Mouse (Mus musculus): ENCODE results near the gene Tuft1.

Tuft1 gene

DNA sequence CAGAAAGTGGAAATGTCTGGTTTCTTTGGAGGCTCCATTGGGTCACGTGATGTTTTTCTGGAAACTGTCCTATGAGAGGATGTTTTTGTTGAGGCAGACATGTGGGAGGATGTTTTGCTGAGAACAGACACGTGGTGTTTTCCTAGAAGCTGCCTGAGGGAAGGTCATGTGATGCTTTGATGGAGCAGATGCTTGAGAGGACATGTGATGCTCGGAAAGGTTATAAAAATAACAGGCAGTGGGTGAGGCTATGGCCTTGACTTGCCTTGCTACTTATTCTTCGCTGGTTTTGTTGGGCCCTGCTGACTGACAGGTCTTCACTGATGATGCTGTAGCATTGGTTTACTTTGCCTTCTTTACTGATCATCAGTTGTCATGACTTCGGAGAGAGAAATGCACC is 67.6 kb downstream of the Tuft1 start:
- no peak for DNase-seq

DNA sequence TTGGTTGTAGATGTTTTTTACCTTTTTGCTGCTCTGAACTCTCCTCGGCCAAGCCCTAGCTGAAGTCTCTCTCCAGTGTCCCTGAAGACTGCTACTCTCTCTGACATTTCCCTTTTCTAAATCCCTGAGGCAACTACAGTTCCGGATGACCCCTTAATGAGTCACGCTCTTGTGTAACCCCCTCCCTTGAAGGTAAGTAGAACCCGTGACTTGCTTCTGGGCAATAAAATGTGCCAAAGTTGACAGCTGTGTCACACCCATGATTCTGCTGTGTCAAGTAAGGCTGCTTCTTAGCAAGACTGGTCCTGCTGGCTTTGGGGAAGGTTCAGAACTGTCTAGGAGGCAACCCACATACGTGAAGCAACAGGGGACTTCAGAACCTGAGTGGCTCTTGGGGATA is 70.7 kb downstream of the Tuft1 start:
- DNase-seq = no peak

DNA sequence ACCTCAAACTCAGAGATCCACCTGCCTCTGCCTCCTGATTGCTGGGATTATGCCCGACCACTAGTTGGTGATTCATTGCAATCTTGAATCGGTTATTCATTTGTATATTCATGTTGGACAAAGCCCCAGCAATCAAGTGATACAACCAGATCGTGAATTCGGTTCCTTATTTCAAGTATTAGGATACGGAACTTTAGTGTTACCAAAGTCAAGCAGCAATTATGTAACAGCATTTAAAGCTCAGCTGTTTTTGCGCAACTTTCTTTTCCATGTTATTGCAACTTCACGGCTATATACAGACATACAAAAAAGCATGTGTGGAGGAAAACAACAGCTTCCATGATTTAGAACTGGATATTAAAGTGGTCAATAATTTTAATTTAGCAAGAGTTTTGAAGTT is 75.7 kb downstream of the Tuft1 start:
- DNase-seq = no peak

DNA sequence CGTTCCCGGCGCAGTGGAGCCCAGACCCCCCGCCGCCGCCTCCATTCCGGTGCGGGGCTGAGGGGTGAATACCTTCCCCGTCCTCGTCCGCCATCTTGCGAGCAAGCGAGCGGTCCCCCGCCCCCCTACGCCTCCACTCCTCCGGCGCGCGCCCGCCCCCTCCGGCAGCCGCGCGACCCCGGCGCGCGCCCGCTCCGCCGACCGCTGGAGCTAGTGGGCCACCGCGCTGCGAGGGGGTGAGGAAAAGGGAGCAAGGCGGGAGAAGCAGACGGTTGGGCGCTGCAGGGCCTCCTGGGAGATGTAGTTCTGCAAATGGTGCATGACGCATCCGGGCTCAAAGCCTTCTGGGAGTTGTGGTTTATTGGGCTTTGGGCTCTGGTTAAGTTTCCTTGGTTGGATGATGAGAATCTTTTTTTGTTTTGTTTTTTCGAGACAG is 76.2 kb downstream of the Tuft1 start, which contains the start of gene Snx27:
Gene Snx27, minus strand, starts transcription at position 261 of the 436 bp plus-strand sequence.
- DNase-seq = peak; percentile 90 to 92

DNA sequence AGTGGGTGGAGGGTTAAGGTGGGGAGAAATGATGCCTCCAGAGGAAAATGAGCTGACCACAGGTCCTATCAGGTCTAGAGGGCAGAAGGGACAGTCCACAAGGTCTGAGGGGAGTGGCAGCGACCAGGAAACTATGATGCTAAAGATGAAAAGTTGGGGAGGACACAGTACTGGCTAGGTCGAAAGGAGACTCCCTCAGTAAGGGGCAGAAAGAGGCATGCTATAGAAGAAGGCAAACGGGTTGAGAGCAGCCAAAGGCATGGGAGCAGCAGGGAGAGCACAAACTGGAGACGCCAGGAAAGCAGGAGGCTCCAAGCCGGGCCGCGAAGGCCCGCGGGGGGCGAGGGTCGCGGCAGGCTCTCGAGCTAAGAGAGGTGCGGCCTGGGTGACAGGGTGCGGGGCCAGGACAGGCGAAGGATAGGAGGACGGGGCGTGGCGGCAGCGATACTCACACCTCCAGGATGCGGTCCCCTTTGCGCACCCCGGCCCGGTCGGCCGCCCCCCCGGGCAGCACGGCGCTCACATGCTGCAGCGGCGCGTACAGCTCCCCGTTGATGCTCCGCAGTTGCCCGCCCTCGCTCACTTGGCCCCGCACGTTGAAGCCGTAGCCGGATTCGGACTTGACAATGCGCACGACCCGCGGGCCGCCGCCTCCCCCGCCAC is 76.7 kb downstream of the Tuft1 start:
- no peak for DNase-seq

DNA sequence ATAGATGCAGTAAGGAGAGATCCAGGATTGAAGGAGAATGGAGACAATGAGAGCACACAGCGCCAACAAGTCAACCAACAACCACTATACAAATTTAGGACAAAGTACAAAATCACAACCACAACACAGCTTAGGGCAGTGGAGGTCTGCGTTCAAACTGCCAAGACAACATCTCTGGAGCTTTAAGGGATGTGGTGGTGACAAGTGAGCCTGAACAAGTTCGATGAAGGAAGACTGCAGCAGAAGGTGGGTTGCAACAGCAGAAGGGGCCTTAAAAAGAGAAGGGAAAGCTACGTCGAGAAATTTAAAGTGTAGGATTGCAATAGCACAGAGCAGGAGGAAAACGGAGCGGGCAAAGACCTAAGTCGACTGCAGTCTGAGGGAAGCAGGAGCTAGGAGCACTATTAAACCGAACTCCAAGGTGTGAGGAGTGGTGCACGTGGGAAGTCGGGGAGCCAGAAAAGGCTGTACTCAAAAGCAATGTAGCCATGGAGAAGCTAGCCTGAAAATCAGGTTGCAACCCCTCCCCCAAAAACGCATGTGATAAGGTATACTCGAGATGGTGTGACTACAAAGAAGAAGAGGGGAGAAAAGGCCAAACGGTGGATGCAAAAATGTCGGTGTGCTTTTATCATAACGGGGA is 77.4 kb downstream of the Tuft1 start:
- DNase-seq = peak in 1 of 2 experiments; percentile 33

DNA sequence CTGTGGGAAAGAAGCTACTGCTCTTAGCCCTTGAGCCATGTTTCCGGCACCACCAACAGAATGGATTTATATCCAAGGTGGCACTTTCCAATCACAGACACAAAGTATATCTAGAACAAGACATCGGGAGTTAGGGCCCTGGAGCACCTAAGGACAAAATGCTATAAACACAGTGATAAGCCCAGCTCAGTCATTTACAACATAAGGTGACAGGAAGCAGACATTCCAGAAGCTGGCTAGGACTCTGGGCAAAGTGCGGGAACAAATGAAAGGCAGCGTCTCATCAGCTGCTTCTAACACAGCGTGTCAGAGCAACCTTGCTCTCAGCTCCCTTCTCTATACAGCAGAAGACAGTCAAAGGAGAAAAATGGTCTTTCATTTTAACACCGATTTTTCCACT is 84.2 kb downstream of the Tuft1 start:
- no peak for DNase-seq

DNA sequence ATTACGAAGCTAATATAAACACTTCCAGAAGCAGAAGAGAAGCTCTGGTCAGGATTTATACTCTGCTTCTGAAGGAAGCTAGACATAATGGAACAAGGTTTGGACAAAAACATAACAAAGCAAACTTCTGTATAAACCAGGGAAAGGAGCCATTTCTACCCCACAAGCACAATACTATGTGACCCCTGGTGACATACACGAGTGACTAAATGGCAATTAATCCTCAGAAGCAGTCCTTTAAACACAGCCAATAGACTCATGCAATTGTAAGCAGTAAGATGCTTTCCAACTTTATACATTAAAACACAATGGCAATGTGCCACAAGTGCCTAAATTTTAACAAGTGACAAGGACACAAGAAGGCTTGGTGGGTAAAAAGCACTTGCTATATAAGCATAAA is 91.4 kb downstream of the Tuft1 start:
- no peak for DNase-seq

DNA sequence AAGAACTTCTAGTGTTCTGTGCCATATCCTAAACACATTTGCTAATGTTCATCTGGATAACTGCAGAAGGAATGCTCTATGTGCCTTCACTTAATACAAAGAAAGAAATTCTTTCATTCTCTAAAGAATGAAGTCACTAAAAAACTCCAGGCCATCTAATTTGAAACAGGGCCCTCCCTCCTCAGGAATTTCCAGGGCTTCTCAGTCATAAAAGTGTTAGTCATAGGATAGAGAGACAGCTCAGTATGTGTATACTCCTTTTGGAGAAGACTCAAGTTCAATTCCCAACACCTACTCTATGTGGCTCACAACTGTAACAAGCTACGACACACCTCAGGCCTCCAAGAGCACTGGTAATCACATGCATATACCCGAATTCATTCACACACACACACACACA is 93.1 kb downstream of the Tuft1 start:
- no peak for DNase-seq

DNA sequence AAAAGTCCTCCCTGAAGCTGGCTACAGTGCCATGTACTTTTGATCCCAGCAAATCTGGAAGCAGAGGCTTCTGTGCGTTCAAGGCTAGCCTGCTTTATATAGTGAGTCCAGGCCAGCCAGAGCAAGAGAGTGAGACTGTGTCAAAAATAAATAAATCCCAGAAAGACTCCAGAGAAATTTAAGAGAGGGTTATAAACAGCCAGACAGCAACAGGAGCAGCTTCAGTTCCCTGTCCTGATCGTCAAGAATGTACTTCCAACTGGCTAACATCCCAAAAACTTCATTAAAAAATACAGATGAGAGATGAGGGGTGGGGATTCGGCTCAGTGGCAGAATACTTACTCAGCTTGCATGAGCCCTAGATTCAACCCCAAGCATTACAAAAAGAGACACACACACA is 93.5 kb downstream of the Tuft1 start:
- DNase-seq = no peak

DNA sequence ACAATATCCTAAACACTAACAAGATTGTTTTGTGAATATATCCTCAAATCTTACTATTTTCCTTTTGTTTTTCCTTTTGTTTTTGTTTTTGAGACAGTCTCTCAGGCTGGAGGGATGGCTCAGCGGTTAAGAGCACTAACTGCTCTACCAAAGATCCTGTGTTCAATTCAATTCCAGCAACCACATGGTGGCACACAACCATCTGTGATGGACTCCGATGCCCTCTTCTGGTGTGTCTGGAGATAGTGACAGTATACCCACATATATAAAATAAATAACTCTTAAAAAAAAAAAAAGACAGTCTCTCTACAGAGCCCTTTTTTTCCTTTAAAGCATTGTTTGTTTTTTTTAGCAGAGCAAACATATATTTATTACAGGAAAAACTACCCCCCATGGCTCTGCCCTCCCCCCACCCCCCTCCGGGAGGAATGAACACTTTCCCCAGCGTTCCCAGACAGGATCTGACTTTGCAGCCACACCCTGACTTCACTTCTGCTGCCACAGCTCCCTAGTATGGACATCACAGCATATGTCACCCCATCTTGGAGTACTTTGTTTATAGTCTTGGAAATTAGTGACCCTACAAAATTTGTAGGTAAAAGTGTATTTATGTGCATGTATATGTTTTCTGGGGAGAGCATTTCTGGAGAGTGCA is 94.2 kb downstream of the Tuft1 start:
- no peak for DNase-seq

DNA sequence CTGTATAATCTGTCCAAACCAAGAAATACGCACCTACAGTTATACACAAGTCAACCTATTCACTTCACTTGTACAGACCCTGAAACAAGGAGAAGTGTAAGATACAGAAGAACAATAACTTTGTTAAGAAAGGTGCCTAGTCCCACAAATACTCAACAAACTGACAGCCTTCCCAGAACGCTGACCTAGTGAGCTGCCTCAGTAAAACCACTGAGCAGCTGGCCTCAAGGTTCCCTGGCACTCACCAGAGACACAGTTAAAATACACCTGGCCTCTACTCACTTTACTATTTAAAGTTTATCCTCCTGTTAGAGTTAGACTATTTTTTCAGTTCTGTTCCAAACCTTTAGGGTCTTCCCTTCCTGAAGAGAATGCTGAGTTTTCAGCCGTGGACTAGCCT is 95.5 kb downstream of the Tuft1 start:
- no peak for DNase-seq

All from kidney, postnatal 36 days (tissue).